Mouse (Mus musculus) heart, adult 9 months (tissue): Measurements from ENCODE around the gene Tmem200b.

Experiments
- DNase-seq, 2 experiments: peaks; one replicate each; pipeline ENCODE4 v3.0.0; 2022; ENCODE audit warnings: low spot score in 2 of 2

The Tmem200b gene

DNA sequence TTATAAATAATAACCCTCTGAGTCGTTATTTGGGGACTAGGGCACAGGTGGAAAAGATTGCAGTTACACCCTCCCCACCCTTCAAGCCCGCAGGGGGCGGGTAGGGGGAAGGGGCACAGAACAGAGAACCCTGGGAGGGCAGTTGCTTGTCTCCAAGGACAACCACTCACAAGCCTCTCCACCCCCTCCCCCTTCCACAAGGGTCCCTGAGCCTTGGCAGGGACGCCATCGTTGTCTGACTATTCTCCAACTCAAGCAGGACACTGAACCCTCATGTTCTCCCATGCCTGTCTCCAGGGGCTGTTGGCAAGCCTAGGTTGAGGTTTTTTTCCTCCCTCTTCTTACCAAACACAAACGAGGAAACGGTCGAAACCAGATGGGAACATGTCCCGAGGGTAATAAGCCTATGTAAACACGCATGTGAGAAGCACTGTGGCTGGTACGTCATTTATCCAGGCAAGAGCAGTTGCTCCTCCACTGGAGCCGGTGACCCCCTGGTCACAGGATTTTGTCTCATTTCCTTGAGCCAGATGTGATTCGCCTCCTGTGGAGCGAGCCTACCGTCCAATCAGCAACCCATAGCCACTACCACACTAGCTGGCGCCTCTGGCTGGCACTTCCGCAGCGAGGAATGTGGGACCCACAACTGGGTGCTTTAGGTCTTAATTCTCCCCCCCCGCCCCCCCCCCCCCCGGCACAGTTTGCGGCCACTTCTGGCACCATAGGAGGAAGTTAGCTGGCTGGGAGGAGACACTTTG lies 11.2 kb upstream of the Tmem200b start:
- peak in 1 of 2 experiments; percentile 29 for DNase-seq

GRCm38 (mm10) chr4:131911521-131911920 lies 10.1 kb upstream of the Tmem200b start:
- no peak for DNase-seq

DNA sequence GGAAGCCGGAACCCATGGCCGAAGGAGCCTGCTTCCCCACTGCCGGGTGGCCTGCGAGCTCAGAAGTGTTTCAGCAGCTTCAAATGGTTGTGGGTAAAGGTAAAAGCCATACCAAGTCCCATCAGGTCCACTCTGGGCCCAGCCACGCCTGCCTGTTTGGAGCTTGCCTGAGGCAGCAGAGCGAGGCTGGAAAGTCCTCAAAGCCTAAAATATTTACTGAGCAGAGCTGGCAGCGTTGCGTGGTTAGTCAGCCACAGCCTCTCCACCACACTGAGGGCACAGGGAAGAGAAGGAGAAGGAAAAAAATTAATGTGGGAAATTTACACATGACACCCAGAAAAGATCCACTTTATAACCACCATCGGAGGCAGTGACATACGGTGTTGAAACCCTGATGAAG lies 8.0 kb upstream of the Tmem200b start:
- DNase-seq = no peak

GRCm38 (mm10) chr4:131914046-131914643 lies 7.4 kb upstream of the Tmem200b start:
- no peak for DNase-seq

DNA sequence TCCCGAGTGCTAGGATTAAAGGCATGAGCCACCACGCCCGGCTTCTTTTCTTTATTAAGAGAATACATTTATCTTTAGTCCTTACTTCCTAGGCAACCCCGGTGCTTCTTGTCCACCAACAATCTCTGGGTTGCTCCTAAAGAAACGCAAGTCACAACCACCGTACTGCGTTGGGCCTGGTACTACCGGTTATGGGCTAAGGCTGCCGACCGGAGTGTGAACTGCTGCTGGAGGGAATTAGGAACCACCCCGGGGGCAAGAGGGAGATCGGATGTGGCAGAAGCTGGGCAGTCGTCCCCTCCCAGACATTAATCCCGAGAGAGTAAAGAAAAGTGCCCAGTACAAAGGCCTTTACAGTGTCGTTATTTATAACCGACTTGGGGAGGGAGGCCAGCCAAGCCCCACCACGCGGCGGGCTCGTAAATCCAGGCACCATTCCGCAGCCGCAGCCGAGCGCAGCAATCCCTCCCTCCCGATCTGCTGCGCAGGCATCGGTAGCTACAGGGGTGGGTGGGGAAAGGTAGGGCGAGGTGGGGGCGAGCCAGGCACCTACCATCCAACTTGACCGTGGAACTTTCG lies 6.6 kb upstream of the Tmem200b start:
- DNase-seq = no peak

DNA sequence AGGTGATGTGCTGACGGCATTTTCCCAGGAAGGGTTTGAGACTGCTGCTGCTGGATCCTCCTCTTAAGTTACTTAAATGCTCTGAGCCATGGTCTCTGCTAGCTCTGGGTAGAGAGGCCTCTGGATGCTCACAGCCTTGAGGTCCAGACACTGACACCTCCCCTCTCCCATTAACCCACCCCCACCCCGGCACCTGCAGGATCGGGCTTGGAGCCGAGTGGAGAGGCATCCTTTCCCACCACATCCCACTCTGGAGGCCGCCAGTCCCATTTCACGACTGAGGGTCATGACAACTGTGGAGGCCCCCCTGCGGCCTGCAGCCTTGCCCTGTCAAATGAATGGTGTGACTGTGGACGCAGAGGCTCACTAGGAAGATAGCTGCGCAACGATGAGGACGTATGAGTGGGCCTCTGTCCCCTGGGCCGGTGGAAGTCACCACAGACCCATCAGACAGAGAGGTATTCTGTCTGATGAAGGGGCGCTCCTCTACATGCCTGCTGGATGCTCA lies 5.7 kb upstream of the Tmem200b start:
- DNase-seq = no peak

- DNase-seq = peak; percentile 75 to 83
Observed at GRCm38 (mm10) chr4:131916425-131916824, 5.1 kb upstream of the Tmem200b start.

- DNase-seq = peak in 1 of 2 experiments; percentile 13
Observed at GRCm38 (mm10) chr4:131917010-131917555, 4.5 kb upstream of the Tmem200b start.

GRCm38 (mm10) chr4:131918026-131918533 lies 3.5 kb upstream of the Tmem200b start:
- no peak for DNase-seq

- DNase-seq = peak; percentile 50 to 67
Observed at GRCm38 (mm10) chr4:131918711-131919500, 2.7 kb upstream of the Tmem200b start.

DNA sequence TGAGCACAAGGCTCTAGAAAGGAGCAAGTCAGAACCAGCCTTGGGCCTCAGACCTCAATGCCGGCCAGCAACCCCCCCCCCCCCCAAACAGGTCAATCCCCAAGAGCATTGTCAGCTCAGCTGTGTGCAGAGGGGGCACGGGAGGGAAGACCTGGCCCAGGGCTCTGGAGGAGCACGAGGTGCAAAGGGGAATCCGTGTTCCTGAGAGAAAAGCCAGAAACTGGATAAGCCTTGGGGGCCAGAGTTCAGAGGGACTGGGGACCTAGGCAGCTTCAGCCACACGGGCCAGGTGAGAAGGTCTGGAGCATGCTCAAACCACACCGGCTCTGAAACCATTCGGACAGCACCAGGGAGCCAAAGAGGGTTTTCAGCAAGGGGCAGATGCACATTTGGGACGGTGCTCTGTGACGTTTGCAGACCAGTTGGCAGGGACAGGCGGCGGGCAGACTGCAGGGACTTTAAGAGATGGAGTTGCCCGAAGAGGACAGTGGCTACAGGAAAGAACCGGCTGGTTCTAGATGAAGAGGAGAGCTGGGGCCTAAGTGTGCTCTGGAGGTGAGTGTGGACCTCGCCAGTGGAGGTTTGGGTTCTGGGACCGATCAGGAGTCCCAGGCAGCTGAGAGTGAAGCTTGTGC lies 1.9 kb upstream of the Tmem200b start:
- no peak for DNase-seq

DNA sequence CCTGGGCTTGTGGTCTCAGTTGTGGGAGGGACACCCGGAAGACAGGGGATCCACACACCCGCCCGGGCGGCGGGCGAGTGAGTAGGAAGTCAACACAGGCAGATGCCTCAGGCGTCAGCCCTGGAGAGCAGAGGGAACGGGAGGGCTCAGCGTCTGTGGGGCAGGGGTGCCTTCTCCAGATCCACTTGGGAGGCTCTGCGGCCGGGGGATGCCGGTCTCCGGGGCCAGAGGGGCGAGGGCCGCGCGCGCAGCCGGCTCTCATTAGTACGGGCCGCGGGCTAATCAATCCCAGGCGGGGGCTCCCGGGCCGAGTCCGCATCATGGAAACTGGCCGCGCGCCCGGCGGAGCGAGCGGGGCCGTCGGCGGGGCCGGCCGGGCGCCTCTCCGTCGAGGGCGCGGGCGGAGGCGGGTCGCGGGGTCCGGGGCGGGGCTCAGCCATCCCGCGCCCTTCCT lies 1.4 kb upstream of the Tmem200b start:
- DNase-seq = peak; percentile 71 to 75

- DNase-seq = peak in 1 of 2 experiments; percentile 52
Observed at GRCm38 (mm10) chr4:131920595-131921351, 798 bp upstream of the Tmem200b start.

DNA sequence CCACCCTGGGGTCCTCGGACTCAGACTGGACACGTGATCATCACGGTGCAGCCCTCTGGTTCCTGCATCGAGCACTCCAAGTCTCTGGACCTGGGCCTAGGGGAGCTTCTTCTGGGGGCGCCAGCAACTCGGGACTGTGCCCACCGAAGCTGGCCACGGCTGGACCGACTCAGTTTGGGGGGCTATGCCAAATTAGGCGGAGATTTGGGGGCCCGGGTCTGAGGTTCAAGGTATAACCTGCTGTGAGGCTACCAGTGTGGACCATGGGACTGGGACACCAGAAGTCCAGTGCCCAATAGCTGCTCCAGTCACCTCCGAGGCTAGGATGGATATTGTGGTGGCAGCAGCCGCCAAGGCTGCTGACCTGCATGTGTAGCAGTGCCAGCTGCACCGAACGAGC lies 833 bp downstream of the Tmem200b start:
- DNase-seq = no peak

DNA sequence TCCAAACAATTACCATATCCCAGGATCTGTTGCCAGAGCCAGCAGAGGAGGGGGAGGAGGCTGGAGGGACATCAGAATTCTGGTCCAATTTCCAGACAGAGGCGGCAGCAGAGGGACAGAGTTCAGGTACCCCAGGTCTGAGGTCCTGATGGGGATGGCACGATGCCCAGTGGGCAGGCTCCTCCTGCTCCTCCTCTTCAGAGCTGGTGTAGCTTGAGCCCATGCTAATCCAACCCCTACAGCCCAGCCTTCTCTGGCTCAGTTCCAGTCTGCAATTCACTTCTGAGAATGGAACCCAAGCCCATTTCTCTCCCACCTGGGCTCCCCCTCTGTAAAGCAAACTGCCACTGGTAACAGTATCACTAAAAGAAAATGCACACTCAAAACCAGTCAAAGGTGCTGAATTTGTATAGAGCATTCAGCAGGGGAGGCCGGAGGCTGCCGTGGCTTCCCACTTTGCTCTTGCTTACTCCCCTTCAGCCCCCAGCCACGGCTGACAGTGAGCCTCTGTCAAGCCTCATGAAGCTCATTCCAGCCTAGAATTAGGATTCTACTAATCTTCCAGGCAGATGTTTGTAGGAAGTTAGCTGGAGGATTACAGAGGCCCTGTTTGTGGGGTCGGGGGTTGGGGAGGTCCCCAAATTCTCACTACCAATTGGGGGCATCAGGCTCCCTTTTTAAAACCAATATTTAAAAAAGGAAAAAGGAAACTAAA lies 2.7 kb downstream of the Tmem200b start:
- no peak for DNase-seq

GRCm38 (mm10) chr4:131929146-131929545 lies 7.6 kb downstream of the Tmem200b start:
- no peak for DNase-seq

DNA sequence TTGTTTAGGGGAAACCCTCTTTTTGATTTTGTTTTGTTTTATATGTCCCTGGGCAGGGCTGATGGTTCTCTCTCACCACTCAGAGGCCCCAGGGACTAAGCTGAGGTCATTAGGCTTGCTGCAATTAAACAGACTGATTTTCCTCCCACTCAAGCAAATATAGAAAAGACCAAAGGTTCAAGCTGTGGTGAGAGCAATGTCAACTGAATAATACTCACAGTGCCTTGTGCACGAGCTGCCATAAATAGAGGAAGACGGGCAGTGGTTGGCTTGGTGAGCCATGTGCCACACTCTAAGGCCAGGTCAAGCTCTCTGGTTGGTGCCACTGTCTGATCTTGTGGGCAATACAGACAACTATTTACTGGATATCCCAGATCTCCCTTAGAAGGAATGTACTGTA lies 17.9 kb downstream of the Tmem200b start:
- DNase-seq = no peak

- DNase-seq = no peak
Observed at GRCm38 (mm10) chr4:131940846-131941245, 19.3 kb downstream of the Tmem200b start.

DNA sequence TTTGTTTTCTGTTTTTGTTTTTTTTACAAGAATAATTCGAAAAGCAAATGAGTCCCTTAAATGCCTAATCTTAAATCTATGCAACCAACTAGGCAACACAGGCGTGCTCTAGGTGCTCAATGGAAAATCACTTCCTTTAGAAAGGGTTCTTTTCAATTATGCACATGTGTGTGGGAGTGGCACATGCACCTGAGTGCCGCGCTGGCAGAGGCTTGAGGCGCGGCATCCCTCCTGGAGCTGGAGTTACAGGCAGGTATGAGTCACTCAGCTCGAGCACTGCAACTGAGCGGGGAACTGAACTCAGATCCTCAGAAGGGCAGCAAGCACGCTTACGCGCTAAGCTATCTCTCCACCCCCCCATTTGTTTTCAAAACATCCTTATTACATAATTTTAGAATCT lies 26.3 kb downstream of the Tmem200b start:
- no peak for DNase-seq

DNA sequence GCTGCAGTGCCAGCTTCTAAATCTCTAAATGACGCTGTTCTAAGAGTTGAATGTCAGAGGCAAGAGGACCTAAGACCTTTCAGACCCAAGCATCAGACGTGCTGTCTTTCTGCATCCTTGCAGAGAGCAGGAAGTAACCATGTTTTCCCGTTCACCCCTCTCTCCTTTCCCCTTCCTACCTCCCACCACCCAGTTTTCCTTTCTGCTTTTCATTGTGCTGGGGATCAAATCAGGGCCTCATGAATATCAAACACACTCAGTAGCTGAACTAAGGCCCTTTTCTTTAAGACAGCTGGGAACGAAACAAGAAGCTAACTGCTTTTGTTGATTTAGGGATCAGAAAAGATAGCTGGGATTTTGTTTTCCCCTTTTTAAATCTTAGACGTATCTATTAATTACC lies 28.3 kb downstream of the Tmem200b start:
- no peak for DNase-seq
